Mouse (Mus musculus): ENCODE measurements around the gene Ncoa3. TPM values are rescaled to one million over a fixed set of nuclear protein-coding genes. Genes with fewer than 3 reads are reported as not detected.

Gene Ncoa3
- polyA plus RNA-seq, 1 experiment from 2014 or later: 22.4 TPM

- H3K4me3 ChIP-seq (ENCODE audit: low read depth, low read length): no peak overlapping the region
- H3K36me3 ChIP-seq (ENCODE audit: control insufficient read depth, insufficient read depth, low read length): peaks cover 4% of the 10 kb centered on the region
- no peaks in the 10 kb centered on the region for H3K27me3 ChIP-seq (ENCODE audit: control insufficient read depth, insufficient read depth, low read length)
- no peaks in the 10 kb centered on the region for H3K4me1 ChIP-seq (ENCODE audit: control insufficient read depth, insufficient read depth, low read length)
- H3K27ac ChIP-seq (ENCODE audit: low read depth, low read length): no peak overlapping the region
- H3K4me2 ChIP-seq (ENCODE audit: low read depth): no peak overlapping the region
- no peaks in the 10 kb centered on the region for H3K9me3 ChIP-seq (ENCODE audit: control insufficient read depth, low read length)
- no peak for ATAC-seq (ENCODE audit: insufficient read depth, low FRiP score, low TSS enrichment)
- no peak for DNase-seq (ENCODE audit: low spot score)
- 90% methylated on average over 14 of the region's 14 CpGs for WGBS
- no peak overlapping the region for H3K9ac ChIP-seq (ENCODE audit: low read length)
Measured at GRCm38 (mm10) chr2:166121681-166122355, 129.4 kb downstream of the Ncoa3 start.

- H3K4me1 ChIP-seq (ENCODE audit: control insufficient read depth, insufficient read depth, low read length): 0 out of 2 replicates have a peak, but pooled peaks cover 1% of the 10 kb centered on the region
- H3K27me3 ChIP-seq (ENCODE audit: control insufficient read depth, insufficient read depth, low read length): no peaks in the 10 kb centered on the region
- DNase-seq (ENCODE audit: low spot score): no peak
- 94% methylated on average over 6 of the region's 6 CpGs for WGBS
- H3K36me3 ChIP-seq (ENCODE audit: control insufficient read depth, insufficient read depth, low read length): peaks cover 3% of the 10 kb centered on the region
- no peak for ATAC-seq (ENCODE audit: insufficient read depth, low FRiP score, low TSS enrichment)
- no peak overlapping the region for H3K4me2 ChIP-seq (ENCODE audit: low read depth)
- no peak overlapping the region for H3K9ac ChIP-seq (ENCODE audit: low read length)
- no peak overlapping the region for H3K27ac ChIP-seq (ENCODE audit: low read depth, low read length)
- H3K4me3 ChIP-seq (ENCODE audit: low read depth, low read length): no peak overlapping the region
- H3K9me3 ChIP-seq (ENCODE audit: control insufficient read depth, low read length): no peaks in the 10 kb centered on the region
Measured at GRCm38 (mm10) chr2:166122781-166123180, 130.3 kb downstream of the Ncoa3 start.

Other genes starting within 250 kb of the Ncoa3 start
- gene Zmynd8, start 93.6 kb upstream of the Ncoa3 start, polyA plus RNA-seq (2014; fragmentation: Nextera tagmentation; extraction: Ambion mirVana): 52.9 and 54.5 TPM in 2 replicates
- 156 and 161 TPM in 2 replicates for gene Sulf2, start 163.0 kb downstream of the Ncoa3 start, polyA plus RNA-seq (2014; fragmentation: Nextera tagmentation; extraction: Ambion mirVana)

Data from neural tube, embryonic 11.5 days (tissue).